Mouse (Mus musculus): ENCODE measurements around the gene Zfand3. TPM values are rescaled to one million over a fixed set of nuclear protein-coding genes. Genes with fewer than 3 reads are reported as not detected.
A peak's percentile ranks its signal among the peaks of the same experiment; 100 is the strongest.

The Zfand3 gene
- 100 to 1,000 TPM; 110 to 117 TPM for total RNA-seq (2021)
- long read RNA-seq, experiment 1, transcript Zfand3-202 (6 exons, 3,039 nt), result major isoform, 12 of 27 reads
- long read RNA-seq, experiment 1, partial matches to known transcripts, result 4 of 27 reads
- long read RNA-seq, experiment 1, other reads (novel, unspliced or antisense), result 9 of 27 reads
- long read RNA-seq, experiment 2, partial matches to known transcripts, result 7 of 18 reads
- long read RNA-seq, experiment 2, other reads (novel, unspliced or antisense), result 5 of 18 reads

- DNase-seq, result peak; percentile 97
Observed at GRCm38 (mm10) chr17:30004203-30005102, at the start of gene Zfand3. Zfand3 (plus strand) TSS chr17:30004733.

- no peak for DNase-seq
Observed at GRCm38 (mm10) chr17:29955880-29956279, 48.7 kb upstream of the Zfand3 start.

- DNase-seq, result peak; percentile 48
Observed at GRCm38 (mm10) chr17:29963730-29964259, 40.7 kb upstream of the Zfand3 start.

- no peak for DNase-seq
Observed at GRCm38 (mm10) chr17:29965506-29965905, 39.0 kb upstream of the Zfand3 start.

GRCm38 (mm10) chr17:29970037-29970555 is 34.4 kb upstream of the Zfand3 start, which contains the start of gene Mdga1:
Mdga1 (minus strand) TSS chr17:29970087.
- DNase-seq, result no peak

GRCm38 (mm10) chr17:29971761-29972432 is 32.6 kb upstream of the Zfand3 start:
- no peak for DNase-seq

- no peak for DNase-seq
Observed at GRCm38 (mm10) chr17:29973226-29973625, 31.3 kb upstream of the Zfand3 start.

GRCm38 (mm10) chr17:29975731-29976130 is 28.8 kb upstream of the Zfand3 start:
- peak; percentile 95 for DNase-seq

- DNase-seq, result peak; percentile 29
Observed at GRCm38 (mm10) chr17:29979020-29979419, 25.5 kb upstream of the Zfand3 start.

GRCm38 (mm10) chr17:29979841-29980240 is 24.7 kb upstream of the Zfand3 start:
- no peak for DNase-seq

- no peak for DNase-seq
Observed at GRCm38 (mm10) chr17:29981568-29981967, 23.0 kb upstream of the Zfand3 start.

- no peak for DNase-seq
Observed at GRCm38 (mm10) chr17:29983190-29983589, 21.3 kb upstream of the Zfand3 start.

- DNase-seq, result no peak
Observed at GRCm38 (mm10) chr17:29984931-29985330, 19.6 kb upstream of the Zfand3 start.

GRCm38 (mm10) chr17:29985534-29985933 is 19.0 kb upstream of the Zfand3 start:
- DNase-seq, result no peak

GRCm38 (mm10) chr17:29988141-29988540 is 16.4 kb upstream of the Zfand3 start:
- peak; percentile 41 for DNase-seq

GRCm38 (mm10) chr17:29989653-29990052 is 14.9 kb upstream of the Zfand3 start:
- DNase-seq, result no peak

- no peak for DNase-seq
Observed at GRCm38 (mm10) chr17:29990136-29990535, 14.4 kb upstream of the Zfand3 start.

- no peak for DNase-seq
Observed at GRCm38 (mm10) chr17:29990845-29991244, 13.7 kb upstream of the Zfand3 start.

GRCm38 (mm10) chr17:29993488-29993887 is 11.0 kb upstream of the Zfand3 start:
- no peak for DNase-seq

- DNase-seq, result no peak
Observed at GRCm38 (mm10) chr17:29994011-29994410, 10.5 kb upstream of the Zfand3 start.

- DNase-seq, result no peak
Observed at GRCm38 (mm10) chr17:29994459-29994858, 10.1 kb upstream of the Zfand3 start.

GRCm38 (mm10) chr17:29995986-29996385 is 8.5 kb upstream of the Zfand3 start:
- no peak for DNase-seq

Measured in adrenal gland, postnatal 10 days (tissue).